Mouse (Mus musculus): ENCODE measurements at regions not wholly inside any gene's neighbourhood (a gene's known extent, or its start where the extent isn't known, plus 50 kb on each side); places are given as distances from the start of the nearest gene placed in this dataset.

GRCm38 (mm10) chr10:66433490-66433889 lies 662.4 kb upstream of the Jmjd1c start:
- no peak for DNase-seq (ENCODE audit: low spot score in 2 of 2)
- intact Hi-C loops (cut with DNase I) = no loop called here

GRCm38 (mm10) chr10:66470684-66471083 lies 625.2 kb upstream of the Jmjd1c start:
- intact Hi-C loops (cut with DNase I) = no loop called here
- DNase-seq (ENCODE audit: low spot score in 2 of 2) = peak; percentile 5 to 10

- intact Hi-C loops (cut with DNase I) = no loop called here
- no peak for DNase-seq (ENCODE audit: low spot score in 2 of 2)
Observed at GRCm38 (mm10) chr10:66472038-66472437, 623.9 kb upstream of the Jmjd1c start.

DNA sequence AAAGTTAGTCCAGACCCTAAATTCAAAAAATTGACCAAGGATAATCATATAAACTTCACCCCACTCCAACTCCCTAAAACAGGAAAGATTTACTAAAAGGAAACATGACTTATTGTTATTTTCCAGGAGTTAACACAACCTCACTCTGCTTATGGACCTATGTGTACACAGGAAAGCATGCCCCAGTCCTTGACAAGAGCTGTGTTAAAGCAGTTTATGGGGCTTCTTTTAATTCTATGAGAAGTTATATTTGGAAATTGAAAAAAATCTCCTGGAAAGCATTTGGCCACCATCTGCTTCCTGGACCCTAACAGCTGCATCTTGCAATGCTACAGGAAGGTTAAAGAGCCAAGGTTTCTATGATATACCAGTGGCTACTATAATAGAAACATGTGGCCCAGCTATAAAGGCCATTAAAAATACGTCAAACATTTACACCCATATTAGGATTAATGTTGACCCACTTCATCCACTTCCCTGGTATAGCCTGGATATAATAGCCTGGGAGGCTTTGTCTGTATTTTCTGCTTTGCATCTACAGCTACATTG lies 620.7 kb upstream of the Jmjd1c start:
- no peak for DNase-seq (ENCODE audit: low spot score in 2 of 2)
- intact Hi-C loops (cut with DNase I) = no loop called here

DNA sequence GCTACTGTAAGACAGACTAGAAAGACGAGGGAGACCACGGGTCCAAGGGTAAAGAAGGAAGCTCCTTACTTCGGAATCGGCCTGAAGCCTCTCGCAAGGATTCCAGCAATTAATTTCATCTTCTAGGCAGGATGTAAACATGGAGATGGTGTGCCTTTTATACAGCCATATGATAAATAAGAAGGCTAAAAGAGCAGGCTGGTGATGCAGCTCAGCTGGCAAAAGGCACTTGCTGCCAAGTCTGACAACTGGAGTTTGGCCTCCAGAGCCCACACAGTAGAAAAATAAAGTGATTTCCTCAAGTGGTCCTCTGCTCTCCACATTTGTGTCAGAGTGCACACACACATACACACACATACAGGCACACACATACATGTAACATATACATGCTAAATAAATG lies 605.1 kb upstream of the Jmjd1c start:
- intact Hi-C loops (cut with DNase I) = no loop called here
- DNase-seq (ENCODE audit: low spot score in 2 of 2) = no peak

DNA sequence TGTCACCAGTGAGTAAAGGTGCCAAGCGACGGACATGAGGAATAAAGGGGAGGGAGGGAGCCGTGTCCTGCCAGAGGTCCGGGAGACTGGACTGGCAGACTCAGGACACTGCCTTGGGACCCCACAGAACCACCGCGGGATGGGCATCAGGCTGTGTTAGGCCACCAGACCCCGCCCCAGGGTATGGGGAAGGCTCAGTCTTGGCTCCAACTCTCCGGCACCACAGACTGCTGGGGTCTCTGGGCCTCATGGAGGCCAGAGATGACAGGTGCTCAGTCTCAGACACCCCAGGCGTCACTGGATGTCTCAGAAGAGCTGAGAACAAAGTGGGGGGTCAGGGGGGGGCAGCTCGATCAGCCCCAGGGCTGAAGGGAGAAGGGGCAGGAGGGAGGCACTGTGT lies 604.1 kb upstream of the Jmjd1c start:
- intact Hi-C loops (cut with DNase I) = no loop called here
- no peak for DNase-seq (ENCODE audit: low spot score in 2 of 2)

GRCm38 (mm10) chr10:66539846-66540245 lies 556.1 kb upstream of the Jmjd1c start:
- no peak for DNase-seq (ENCODE audit: low spot score in 2 of 2)
- intact Hi-C loops (cut with DNase I) = no loop called here

- no peak for DNase-seq (ENCODE audit: low spot score in 2 of 2)
- intact Hi-C loops (cut with DNase I) = no loop called here
Observed at GRCm38 (mm10) chr10:66546656-66547055, 549.3 kb upstream of the Jmjd1c start.

DNA sequence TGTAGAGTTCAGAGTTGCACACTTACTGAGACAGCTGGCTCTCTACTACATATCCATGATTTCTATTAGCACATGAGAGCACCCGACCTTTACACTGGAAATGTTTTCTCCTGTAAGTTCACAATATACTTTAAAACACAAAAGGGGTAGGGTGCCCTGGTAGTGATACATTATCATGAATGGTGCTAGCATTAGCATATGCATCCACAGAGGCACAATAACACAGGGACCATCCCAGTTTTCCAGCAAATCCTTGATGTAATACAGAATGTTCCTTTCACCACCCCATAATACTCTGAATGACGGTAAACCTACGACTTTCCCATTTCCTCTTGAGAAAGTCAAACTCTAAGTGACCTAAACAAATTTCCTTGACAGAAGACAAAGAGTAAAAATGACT lies 548.3 kb upstream of the Jmjd1c start:
- DNase-seq (ENCODE audit: low spot score in 2 of 2) = no peak
- intact Hi-C loops (cut with DNase I) = no loop called here

- intact Hi-C loops (cut with DNase I) = no loop called here
- no peak for DNase-seq (ENCODE audit: low spot score in 2 of 2)
Observed at GRCm38 (mm10) chr10:66548073-66548472, 547.9 kb upstream of the Jmjd1c start.

GRCm38 (mm10) chr10:66552919-66553318 lies 543.0 kb upstream of the Jmjd1c start:
- DNase-seq (ENCODE audit: low spot score in 2 of 2) = no peak
- intact Hi-C loops (cut with DNase I) = no loop called here

GRCm38 (mm10) chr10:66554259-66554658 lies 541.7 kb upstream of the Jmjd1c start:
- DNase-seq (ENCODE audit: low spot score in 2 of 2) = no peak
- intact Hi-C loops (cut with DNase I) = no loop called here

DNA sequence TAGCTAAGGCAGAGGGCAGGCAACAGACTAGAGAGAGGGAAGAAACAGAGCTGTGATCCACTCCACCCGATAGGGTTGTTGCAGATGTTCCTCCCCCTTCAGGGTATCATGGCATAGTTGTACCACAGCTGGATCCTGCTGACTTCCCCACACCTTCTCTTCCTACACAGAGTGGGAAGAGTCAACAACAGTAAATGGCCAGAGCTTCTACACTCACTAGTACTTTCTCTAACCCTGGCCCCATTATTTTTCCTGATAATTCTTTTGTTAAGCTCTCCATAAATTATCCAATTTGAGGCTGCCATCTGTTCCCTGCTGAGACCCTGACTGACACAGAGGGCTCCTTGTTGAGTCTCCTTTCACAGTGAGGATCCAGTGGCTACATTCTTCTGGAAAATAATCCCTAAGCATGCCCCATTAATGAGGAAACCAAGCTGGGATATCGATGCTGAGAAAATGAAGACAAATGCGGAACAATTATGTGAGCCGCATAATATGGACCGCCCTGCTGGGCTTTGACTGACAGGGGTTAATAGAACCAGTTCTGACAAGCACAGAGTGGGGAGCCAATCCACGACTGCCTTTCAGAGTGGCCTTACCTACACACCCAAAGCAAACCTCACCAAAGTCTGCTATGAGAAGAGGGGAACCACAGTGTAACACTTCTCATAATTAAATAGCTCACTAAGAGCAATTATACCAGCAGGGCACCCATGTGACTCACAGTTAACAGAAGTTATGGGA lies 537.7 kb upstream of the Jmjd1c start:
- no peak for DNase-seq (ENCODE audit: low spot score in 2 of 2)
- intact Hi-C loops (cut with DNase I) = no loop called here

DNA sequence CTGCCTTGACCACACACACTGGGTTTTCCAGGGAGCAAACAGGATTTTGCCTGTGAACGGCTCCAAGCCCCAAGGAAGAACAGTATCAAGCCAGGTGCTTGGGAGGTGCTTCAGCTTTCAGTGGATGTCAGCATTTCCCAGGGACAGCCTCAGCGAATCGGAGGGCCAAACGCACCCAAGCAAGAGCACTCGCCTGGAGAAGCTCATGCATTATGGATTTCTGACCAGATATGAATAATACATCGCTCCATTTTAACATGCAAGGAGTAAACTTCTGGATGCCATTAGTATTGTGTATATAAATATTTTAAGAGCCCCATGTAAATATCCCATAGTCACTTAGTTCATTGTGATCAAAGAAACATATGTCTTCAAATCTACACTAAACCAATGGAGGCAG lies 530.6 kb upstream of the Jmjd1c start:
- intact Hi-C loops (cut with DNase I) = no loop called here
- no peak for DNase-seq (ENCODE audit: low spot score in 2 of 2)

- peak in 1 of 2 experiments; percentile 17 for DNase-seq (ENCODE audit: low spot score in 2 of 2)
- intact Hi-C loops (cut with DNase I) = loop anchor here (5.0 to 10.0 kb wide), 2 partner anchors 780 to 1823 kb away; no protein-coding TSS in a partner anchor
Observed at GRCm38 (mm10) chr10:66574846-66575535, 520.9 kb upstream of the Jmjd1c start.

DNA sequence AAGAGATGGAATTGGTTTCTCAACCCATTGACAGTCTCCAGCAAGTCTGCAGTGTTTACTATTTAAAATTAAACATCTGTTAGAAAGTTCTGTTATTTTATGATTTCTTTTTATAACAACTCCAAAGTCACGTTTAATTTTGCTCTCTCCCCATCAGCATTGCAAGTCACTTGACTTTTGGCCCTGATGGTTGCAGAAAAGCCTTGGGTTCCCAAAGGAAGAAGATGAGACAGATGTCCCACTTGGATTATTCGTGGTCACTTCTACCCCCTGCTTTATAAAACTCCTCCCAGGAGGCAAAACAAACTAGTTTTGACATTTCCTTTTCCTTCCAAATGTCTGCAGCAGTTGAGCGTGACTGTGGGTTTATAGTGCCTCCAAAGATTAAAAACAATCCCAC lies 502.9 kb upstream of the Jmjd1c start:
- intact Hi-C loops (cut with DNase I) = no loop called here
- DNase-seq (ENCODE audit: low spot score in 2 of 2) = no peak

- intact Hi-C loops (cut with DNase I) = no loop called here
- DNase-seq (ENCODE audit: low spot score in 2 of 2) = no peak
Observed at GRCm38 (mm10) chr10:66593506-66593905, 502.4 kb upstream of the Jmjd1c start.

DNA sequence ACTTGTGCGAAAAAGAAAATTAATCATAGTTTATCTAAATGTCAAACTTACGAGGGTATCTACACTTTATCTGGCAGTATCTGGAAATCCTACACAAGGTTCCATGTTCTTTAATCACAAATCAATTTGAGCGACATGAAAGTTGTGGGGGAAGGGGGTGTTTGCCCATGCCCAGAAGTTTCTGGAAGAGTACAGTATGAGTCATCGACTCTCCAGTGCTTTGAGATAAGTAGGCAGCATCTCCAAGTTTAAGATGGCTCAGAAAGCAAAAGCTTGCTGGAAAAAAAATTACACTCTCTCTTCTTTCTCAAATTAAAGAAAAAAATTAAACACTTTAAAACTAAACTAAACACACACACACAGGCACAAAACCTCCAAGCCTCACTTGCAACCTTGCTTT lies 498.0 kb upstream of the Jmjd1c start:
- intact Hi-C loops (cut with DNase I) = no loop called here
- peak; percentile 16 for DNase-seq (ENCODE audit: low spot score in 2 of 2)

GRCm38 (mm10) chr10:66607141-66607540 lies 488.8 kb upstream of the Jmjd1c start:
- intact Hi-C loops (cut with DNase I) = no loop called here
- DNase-seq (ENCODE audit: low spot score in 2 of 2) = no peak

- DNase-seq (ENCODE audit: low spot score in 2 of 2) = no peak
- intact Hi-C loops (cut with DNase I) = no loop called here
Observed at GRCm38 (mm10) chr10:66616280-66616679, 479.6 kb upstream of the Jmjd1c start.

GRCm38 (mm10) chr10:66630996-66631395 lies 464.9 kb upstream of the Jmjd1c start:
- intact Hi-C loops (cut with DNase I) = no loop called here
- DNase-seq (ENCODE audit: low spot score in 2 of 2) = no peak
